Mouse (Mus musculus) T-cell, adult 2 months (primary cell): ENCODE data around the gene Dync1li2.

ENCODE experiments used
- DNase-seq: peaks from one replicate; pipeline ENCODE4 v3.0.0; 2022; ENCODE audit warnings: low spot score

Dync1li2 gene

GRCm38 (mm10) chr8:104413770-104414169 is 29.1 kb downstream of the Dync1li2 start:
- DNase-seq: no peak

GRCm38 (mm10) chr8:104412805-104413532 is 29.9 kb downstream of the Dync1li2 start:
- DNase-seq: no peak

GRCm38 (mm10) chr8:104411972-104412371 is 30.9 kb downstream of the Dync1li2 start:
- DNase-seq: no peak

- DNase-seq: no peak
Measured at GRCm38 (mm10) chr8:104411468-104411867, 31.4 kb downstream of the Dync1li2 start.

- no peak for DNase-seq
Measured at GRCm38 (mm10) chr8:104410628-104411273, 32.1 kb downstream of the Dync1li2 start.

GRCm38 (mm10) chr8:104408328-104409110 is 34.3 kb downstream of the Dync1li2 start:
- no peak for DNase-seq

- no peak for DNase-seq
Measured at GRCm38 (mm10) chr8:104406340-104407128, 36.3 kb downstream of the Dync1li2 start.

- no peak for DNase-seq
Measured at GRCm38 (mm10) chr8:104405430-104406187, 37.2 kb downstream of the Dync1li2 start.

- no peak for DNase-seq
Measured at GRCm38 (mm10) chr8:104403596-104403995, 39.3 kb downstream of the Dync1li2 start.

GRCm38 (mm10) chr8:104395703-104396357 is 47.0 kb downstream of the Dync1li2 start, which contains the start of gene Cmtm4:
Gene Cmtm4, minus strand, starts transcription at chr8:104395807.
- peak; percentile 34 for DNase-seq

- peak; percentile 14 for DNase-seq
Measured at GRCm38 (mm10) chr8:104394801-104395702, 47.8 kb downstream of the Dync1li2 start.

GRCm38 (mm10) chr8:104393767-104394166 is 49.1 kb downstream of the Dync1li2 start:
- no peak for DNase-seq

- no peak for DNase-seq
Measured at GRCm38 (mm10) chr8:104393139-104393538, 49.7 kb downstream of the Dync1li2 start.

- no peak for DNase-seq
Measured at GRCm38 (mm10) chr8:104390245-104390644, 52.6 kb downstream of the Dync1li2 start.

GRCm38 (mm10) chr8:104387980-104388379 is 54.9 kb downstream of the Dync1li2 start:
- DNase-seq: no peak

- DNase-seq: no peak
Measured at GRCm38 (mm10) chr8:104387501-104387900, 55.3 kb downstream of the Dync1li2 start.

GRCm38 (mm10) chr8:104386693-104387092 is 56.2 kb downstream of the Dync1li2 start:
- DNase-seq: no peak

- DNase-seq: no peak
Measured at GRCm38 (mm10) chr8:104383977-104384376, 58.9 kb downstream of the Dync1li2 start.

- no peak for DNase-seq
Measured at GRCm38 (mm10) chr8:104383296-104383695, 59.6 kb downstream of the Dync1li2 start.
